Mouse (Mus musculus) liver, embryonic 13.5 days (tissue): Measurements from ENCODE around the gene Bcl9l. TPM values are rescaled to one million over a fixed set of nuclear protein-coding genes. Genes with fewer than 3 reads are reported as not detected.

ENCODE experiments used
- ATAC-seq: fragments of 200-750 bp; cut with Nextera tagmentation; 2 replicates; pipeline ENCODE4 v1.8.0; 2017; ENCODE audit warnings: low read depth, mild to moderate bottlenecking, moderate number of reproducible peaks, moderate library complexity
- DNase-seq: peaks from one replicate; pipeline ENCODE4 v3.0.0; 2022
- H3K27ac ChIP-seq: fragments of 300-500 bp; sonication (generic); 2 replicates; pipeline ENCODE4 v1.5.1; 2015; ENCODE audit warnings: moderate library complexity, mild to moderate bottlenecking, inconsistent platforms
- H3K27me3 ChIP-seq: fragments of 300-500 bp; sonication (generic); 2 replicates; pipeline ENCODE4 v1.6.1; 2015; ENCODE audit warnings: mild to moderate bottlenecking, inconsistent platforms
- H3K36me3 ChIP-seq: fragments of 300-500 bp; sonication (generic); 2 replicates; pipeline ENCODE4 v1.6.1; 2015; ENCODE audit warnings: mild to moderate bottlenecking, inconsistent platforms
- H3K4me1 ChIP-seq: fragments of 300-500 bp; sonication (generic); replicated peaks from 2 replicates; pipeline ENCODE4 v1.6.1; 2015; ENCODE audit warnings: inconsistent platforms
- H3K4me2 ChIP-seq: fragments of 300-500 bp; sonication (generic); 2 replicates; pipeline ENCODE4 v1.6.1; 2015; ENCODE audit warnings: inconsistent platforms, mild to moderate bottlenecking, moderate library complexity
- H3K4me3 ChIP-seq: fragments of 300-500 bp; sonication (generic); replicated peaks from 2 replicates; pipeline ENCODE4 v1.5.1; 2015; ENCODE audit warnings: mild to moderate bottlenecking, inconsistent platforms
- H3K9ac ChIP-seq: fragments of 300-500 bp; sonication (generic); 2 replicates; pipeline ENCODE4 v1.6.1; 2015; ENCODE audit warnings: mild to moderate bottlenecking, inconsistent platforms
- H3K9me3 ChIP-seq: fragments of 300-500 bp; sonication (generic); replicated peaks from 2 replicates; pipeline ENCODE4 v1.6.1; 2016; ENCODE audit warnings: inconsistent platforms
- WGBS: fragments of 180-500 bp; shearing (Covaris S2); methylation state at CpG from one replicate; pipeline ENCODE4 v1.1.7; 2015; ENCODE audit not compliant: insufficient replicate concordance; 5-methylcytosine and 5-hydroxymethylcytosine counted together
- polyA plus RNA-seq: library from polyadenylated mRNA; unstranded; fragments of >200 nt; fragmentation: Nextera tagmentation; extraction: Ambion mirVana; gene quantifications from 2 replicates; pipeline ENCODE4 v1.2.1, GENCODE M21; 2015

Bcl9l gene
- polyA plus RNA-seq, 1 experiment from 2014 or later, result 1.5 TPM

GRCm38 (mm10) chr9:44515131-44515751 is 32.6 kb downstream of the Bcl9l start:
- ATAC-seq, result peak; percentile 61
- H3K4me1 ChIP-seq, result peaks cover 39% of the 10 kb centered on the region
- peak overlapping the region; percentile 46 for H3K9ac ChIP-seq
- H3K4me2 ChIP-seq, result peak overlapping the region; percentile 55
- H3K36me3 ChIP-seq, result no peaks in the 10 kb centered on the region
- 0 out of 2 replicates have a peak, but pooled peaks cover 3% of the 10 kb centered on the region for H3K27me3 ChIP-seq
- no peak overlapping the region for H3K27ac ChIP-seq
- no peak for DNase-seq
- H3K9me3 ChIP-seq, result no peaks in the 10 kb centered on the region
- peak overlapping the region; percentile 30 for H3K4me3 ChIP-seq
- WGBS, result 13% methylated on average over 12 of the region's 12 CpGs

GRCm38 (mm10) chr9:44515891-44516290 is 33.3 kb downstream of the Bcl9l start:
- DNase-seq, result no peak
- no peak for ATAC-seq
- H3K36me3 ChIP-seq, result no peaks in the 10 kb centered on the region
- H3K9ac ChIP-seq, result no peak overlapping the region
- H3K4me3 ChIP-seq, result peak overlapping the region; percentile 30; the same call in 1 of the 2 replicates
- WGBS, result 68% methylated on average over 5 of the region's 5 CpGs
- peak overlapping the region; percentile 55; the same call in 1 of the 2 replicates for H3K4me2 ChIP-seq
- no peak overlapping the region for H3K27ac ChIP-seq
- no peaks in the 10 kb centered on the region for H3K27me3 ChIP-seq
- H3K4me1 ChIP-seq, result peaks cover 32% of the 10 kb centered on the region
- no peaks in the 10 kb centered on the region for H3K9me3 ChIP-seq

GRCm38 (mm10) chr9:44517368-44517767 is 34.7 kb downstream of the Bcl9l start:
- no peak overlapping the region for H3K4me3 ChIP-seq
- no peak overlapping the region for H3K4me2 ChIP-seq
- H3K9ac ChIP-seq, result no peak overlapping the region
- H3K36me3 ChIP-seq, result no peaks in the 10 kb centered on the region
- ATAC-seq, result no peak
- H3K9me3 ChIP-seq, result no peaks in the 10 kb centered on the region
- WGBS, result 27% methylated on average over 4 of the region's 4 CpGs
- H3K4me1 ChIP-seq, result peaks cover 23% of the 10 kb centered on the region
- H3K27ac ChIP-seq, result no peak overlapping the region
- no peak for DNase-seq
- H3K27me3 ChIP-seq, result no peaks in the 10 kb centered on the region

- no peaks in the 10 kb centered on the region for H3K27me3 ChIP-seq
- ATAC-seq (no peak), DNase-seq (no peak)
- no peaks in the 10 kb centered on the region for H3K36me3 ChIP-seq
- no peak overlapping the region for H3K4me3 ChIP-seq
- 76% methylated on average over 7 of the region's 7 CpGs for WGBS
- H3K4me1 ChIP-seq, result peaks cover 21% of the 10 kb centered on the region
- H3K9me3 ChIP-seq, result no peaks in the 10 kb centered on the region
- no peak overlapping the region for H3K4me2 ChIP-seq
- no peak overlapping the region for H3K27ac ChIP-seq
- H3K9ac ChIP-seq, result no peak overlapping the region
Measured at GRCm38 (mm10) chr9:44518068-44518467, 35.4 kb downstream of the Bcl9l start.

GRCm38 (mm10) chr9:44521927-44522326 is 39.3 kb downstream of the Bcl9l start:
- WGBS, result 31% methylated on average over 10 of the region's 10 CpGs
- DNase-seq, result no peak

GRCm38 (mm10) chr9:44523686-44524085 is 41.1 kb downstream of the Bcl9l start:
- Histone ChIP-seq H3K4me2 (no peak overlapping the region), H3K4me3 (no peak overlapping the region), H3K9ac (no peak overlapping the region), H3K36me3 (no peaks in the 10 kb centered on the region), H3K27ac (no peak overlapping the region), H3K27me3 (0 out of 2 replicates have a peak, but pooled peaks cover 11% of the 10 kb centered on the region), H3K4me1 (peaks cover 6% of the 10 kb centered on the region; the same call in 1 of the 2 replicates), H3K9me3 (no peaks in the 10 kb centered on the region)
- ATAC-seq, result no peak
- no peak for DNase-seq
- WGBS, result 66% methylated on average over 5 of the region's 5 CpGs

More at GRCm38 (mm10) chr9:44521927-44522326, 39.3 kb downstream of the Bcl9l start:
- Histone ChIP-seq H3K9ac (no peak overlapping the region), H3K9me3 (no peaks in the 10 kb centered on the region), H3K4me3 (no peak overlapping the region), H3K4me1 (peaks cover 5% of the 10 kb centered on the region; the same call in 1 of the 2 replicates), H3K27me3 (0 out of 2 replicates have a peak, but pooled peaks cover 8% of the 10 kb centered on the region), H3K36me3 (no peaks in the 10 kb centered on the region), H3K4me2 (no peak overlapping the region), H3K27ac (no peak overlapping the region)
- ATAC-seq, result no peak

GRCm38 (mm10) chr9:44524235-44524826 is 41.7 kb downstream of the Bcl9l start:
- Histone ChIP-seq H3K4me1 (peaks cover 6% of the 10 kb centered on the region; the same call in 1 of the 2 replicates), H3K36me3 (no peaks in the 10 kb centered on the region), H3K27me3 (0 out of 2 replicates have a peak, but pooled peaks cover 11% of the 10 kb centered on the region), H3K9ac (no peak overlapping the region), H3K27ac (no peak overlapping the region), H3K4me3 (no peak overlapping the region), H3K4me2 (no peak overlapping the region), H3K9me3 (no peaks in the 10 kb centered on the region)
- no peak for DNase-seq
- 50% methylated on average over 5 of the region's 5 CpGs for WGBS
- no peak for ATAC-seq

- Histone ChIP-seq H3K9ac (no peak overlapping the region), H3K36me3 (no peaks in the 10 kb centered on the region), H3K27ac (no peak overlapping the region), H3K4me2 (no peak overlapping the region), H3K4me1 (peaks cover 6% of the 10 kb centered on the region; the same call in 1 of the 2 replicates), H3K4me3 (no peak overlapping the region), H3K9me3 (no peaks in the 10 kb centered on the region), H3K27me3 (0 out of 2 replicates have a peak, but pooled peaks cover 11% of the 10 kb centered on the region)
- WGBS, result 71% methylated on average over 3 of the region's 3 CpGs
- ATAC-seq (no peak), DNase-seq (no peak)
Measured at GRCm38 (mm10) chr9:44525001-44525400, 42.4 kb downstream of the Bcl9l start.

GRCm38 (mm10) chr9:44525589-44525988 is 43.0 kb downstream of the Bcl9l start:
- Histone ChIP-seq H3K4me3 (no peak overlapping the region), H3K27ac (no peak overlapping the region), H3K4me2 (no peak overlapping the region), H3K4me1 (peaks cover 6% of the 10 kb centered on the region; the same call in 1 of the 2 replicates), H3K27me3 (0 out of 2 replicates have a peak, but pooled peaks cover 11% of the 10 kb centered on the region), H3K9me3 (no peaks in the 10 kb centered on the region), H3K9ac (no peak overlapping the region), H3K36me3 (no peaks in the 10 kb centered on the region)
- ATAC-seq (no peak), DNase-seq (no peak)
- 80% methylated on average over 8 of the region's 8 CpGs for WGBS

- ATAC-seq, result no peak
- Histone ChIP-seq H3K4me2 (no peak overlapping the region), H3K4me1 (peaks cover 6% of the 10 kb centered on the region; the same call in 1 of the 2 replicates), H3K9me3 (no peaks in the 10 kb centered on the region; the same call in 1 of the 2 replicates), H3K36me3 (no peaks in the 10 kb centered on the region), H3K27me3 (0 out of 2 replicates have a peak, but pooled peaks cover 11% of the 10 kb centered on the region), H3K4me3 (no peak overlapping the region), H3K27ac (no peak overlapping the region), H3K9ac (no peak overlapping the region)
- WGBS, result 54% methylated on average over 9 of the region's 9 CpGs
- DNase-seq, result no peak
Measured at GRCm38 (mm10) chr9:44526337-44527112, 43.9 kb downstream of the Bcl9l start.

GRCm38 (mm10) chr9:44528340-44528739 is 45.7 kb downstream of the Bcl9l start:
- Histone ChIP-seq H3K4me1 (peaks cover 6% of the 10 kb centered on the region; the same call in 1 of the 2 replicates), H3K27me3 (0 out of 2 replicates have a peak, but pooled peaks cover 11% of the 10 kb centered on the region), H3K27ac (no peak overlapping the region), H3K4me2 (no peak overlapping the region), H3K4me3 (no peak overlapping the region), H3K9ac (no peak overlapping the region), H3K36me3 (no peaks in the 10 kb centered on the region), H3K9me3 (no peaks in the 10 kb centered on the region; the same call in 1 of the 2 replicates)
- ATAC-seq (no peak), DNase-seq (no peak)
- 17% methylated on average over 8 of the region's 8 CpGs for WGBS
